Mouse (Mus musculus) forebrain, embryonic 16.5 days (tissue): ENCODE results near the gene Cep350. TPM values are rescaled to one million over a fixed set of nuclear protein-coding genes. Genes with fewer than 3 reads are reported as not detected.

Experiments
- ATAC-seq: fragments of 200-750 bp; cut with Nextera tagmentation; 2 replicates; pipeline ENCODE4 v1.8.0; 2017; ENCODE audit warnings: mild to moderate bottlenecking, moderate library complexity
- H3K27ac ChIP-seq: fragments of 300-500 bp; sonication (generic); 2 replicates; pipeline ENCODE4 v1.5.1; 2014; ENCODE audit warnings: low read length, control low read depth
- H3K27me3 ChIP-seq: fragments of 300-500 bp; sonication (generic); replicated peaks from 2 replicates; pipeline ENCODE4 v1.6.1; 2014; ENCODE audit warnings: low read length; ENCODE audit not compliant: control insufficient read depth, insufficient read depth
- H3K36me3 ChIP-seq: fragments of 300-500 bp; sonication (generic); 2 replicates; pipeline ENCODE4 v1.6.1; 2014; ENCODE audit not compliant: control insufficient read depth, insufficient read depth
- H3K4me1 ChIP-seq: fragments of 300-500 bp; sonication (generic); replicated peaks from 2 replicates; pipeline ENCODE4 v1.6.1; 2014; ENCODE audit warnings: low read length; ENCODE audit not compliant: control insufficient read depth, insufficient read depth
- H3K4me2 ChIP-seq: fragments of 300-500 bp; sonication (generic); 2 replicates; pipeline ENCODE4 v1.6.1; 2014; ENCODE audit warnings: mild to moderate bottlenecking, low read length, control low read depth
- H3K4me3 ChIP-seq: fragments of 300-500 bp; sonication (generic); replicated peaks from 2 replicates; pipeline ENCODE4 v1.5.1; 2014; ENCODE audit warnings: mild to moderate bottlenecking, low read length, control low read depth
- H3K9ac ChIP-seq: fragments of 300-500 bp; sonication (generic); replicated peaks from 2 replicates; pipeline ENCODE4 v1.6.1; 2014; ENCODE audit warnings: low read depth, low read length, control low read depth
- H3K9me3 ChIP-seq: fragments of 300-500 bp; sonication (generic); 2 replicates; pipeline ENCODE4 v1.6.1; 2016; ENCODE audit warnings: low read length; ENCODE audit not compliant: control insufficient read depth
- WGBS: fragments of 180-500 bp; shearing (Covaris S2); extraction: QIAGEN DNeasy Blood & Tissue Kit; methylation state at CpG from one replicate; pipeline ENCODE4 v1.1.7; 2014; 5-methylcytosine and 5-hydroxymethylcytosine counted together
- polyA plus RNA-seq: library from polyadenylated mRNA; unstranded; fragments of >200 nt; fragmentation: Nextera tagmentation; extraction: Ambion mirVana; gene quantifications from 2 replicates; pipeline ENCODE4 v1.2.1, GENCODE M21; 2015

The Cep350 gene
- polyA plus RNA-seq, 1 experiment from 2014 or later = 10.3 TPM

- H3K27me3 ChIP-seq = no peaks in the 10 kb centered on the region
- H3K27ac ChIP-seq = no peak overlapping the region
- no peak overlapping the region for H3K9ac ChIP-seq
- 60% methylated on average over 11 of the region's 11 CpGs for WGBS
- H3K36me3 ChIP-seq = no peaks in the 10 kb centered on the region
- H3K9me3 ChIP-seq = no peaks in the 10 kb centered on the region
- no peaks in the 10 kb centered on the region for H3K4me1 ChIP-seq
- H3K4me3 ChIP-seq = no peak overlapping the region
- ATAC-seq = no peak
- no peak overlapping the region for H3K4me2 ChIP-seq
Observed at GRCm38 (mm10) chr1:155990391-155990790, 17.3 kb upstream of the Cep350 start.

GRCm38 (mm10) chr1:155989387-155989786 is 16.3 kb upstream of the Cep350 start:
- no peak overlapping the region for H3K9ac ChIP-seq
- no peaks in the 10 kb centered on the region for H3K9me3 ChIP-seq
- no peak overlapping the region for H3K27ac ChIP-seq
- H3K4me1 ChIP-seq = no peaks in the 10 kb centered on the region
- 0% methylated on average over 2 of the region's 2 CpGs for WGBS
- no peaks in the 10 kb centered on the region for H3K27me3 ChIP-seq
- H3K36me3 ChIP-seq = no peaks in the 10 kb centered on the region
- ATAC-seq = no peak
- H3K4me3 ChIP-seq = no peak overlapping the region
- no peak overlapping the region for H3K4me2 ChIP-seq

- no peak overlapping the region for H3K27ac ChIP-seq
- H3K36me3 ChIP-seq = no peaks in the 10 kb centered on the region
- H3K27me3 ChIP-seq = no peaks in the 10 kb centered on the region
- H3K4me2 ChIP-seq = no peak overlapping the region
- H3K4me3 ChIP-seq = no peak overlapping the region
- H3K9me3 ChIP-seq = no peaks in the 10 kb centered on the region
- no peak overlapping the region for H3K9ac ChIP-seq
- no peaks in the 10 kb centered on the region for H3K4me1 ChIP-seq
- no peak for ATAC-seq
- 86% methylated on average over 2 of the region's 2 CpGs for WGBS
Observed at GRCm38 (mm10) chr1:155987625-155988024, 14.6 kb upstream of the Cep350 start.

GRCm38 (mm10) chr1:155974931-155975330 is 1.9 kb upstream of the Cep350 start:
- H3K9me3 ChIP-seq = no peaks in the 10 kb centered on the region
- H3K27me3 ChIP-seq = no peaks in the 10 kb centered on the region; the same call in 1 of the 2 replicates
- H3K4me3 ChIP-seq = no peak overlapping the region
- H3K36me3 ChIP-seq = no peaks in the 10 kb centered on the region
- H3K4me1 ChIP-seq = peaks cover 15% of the 10 kb centered on the region
- H3K27ac ChIP-seq = no peak overlapping the region
- H3K9ac ChIP-seq = no peak overlapping the region
- ATAC-seq = no peak
- H3K4me2 ChIP-seq = no peak overlapping the region
- WGBS = 66% methylated on average over 2 of the region's 2 CpGs

- no peaks in the 10 kb centered on the region for H3K36me3 ChIP-seq
- ATAC-seq = peak; percentile 4
- H3K4me2 ChIP-seq = peak overlapping the region; percentile 73
- H3K27me3 ChIP-seq = no peaks in the 10 kb centered on the region; the same call in 1 of the 2 replicates
- peak overlapping the region; percentile 95 for H3K27ac ChIP-seq
- H3K9ac ChIP-seq = peak overlapping the region; percentile 99
- H3K4me1 ChIP-seq = peaks cover 15% of the 10 kb centered on the region
- H3K9me3 ChIP-seq = no peaks in the 10 kb centered on the region
- H3K4me3 ChIP-seq = peak overlapping the region; percentile 97
- WGBS = 6% methylated on average over 19 of the region's 19 CpGs
Observed at GRCm38 (mm10) chr1:155973719-155974379, 794 bp upstream of the Cep350 start.

- ATAC-seq = peak; percentile 60
- Histone ChIP-seq H3K4me1 (peaks cover 15% of the 10 kb centered on the region), H3K9me3 (no peaks in the 10 kb centered on the region), H3K27ac (peak overlapping the region; percentile 95), H3K9ac (peak overlapping the region; percentile 99), H3K36me3 (no peaks in the 10 kb centered on the region), H3K27me3 (no peaks in the 10 kb centered on the region; the same call in 1 of the 2 replicates), H3K4me2 (peak overlapping the region; percentile 82), H3K4me3 (peak overlapping the region; percentile 97)
- 2% methylated on average over 38 of the region's 51 CpGs for WGBS
Observed at GRCm38 (mm10) chr1:155972146-155973067, 648 bp downstream of the Cep350 start.

- no peak overlapping the region for H3K27ac ChIP-seq
- H3K4me1 ChIP-seq = no peaks in the 10 kb centered on the region
- no peak overlapping the region for H3K4me2 ChIP-seq
- H3K27me3 ChIP-seq = no peaks in the 10 kb centered on the region
- no peaks in the 10 kb centered on the region; the same call in 1 of the 2 replicates for H3K9me3 ChIP-seq
- no peak for ATAC-seq
- H3K36me3 ChIP-seq = peaks cover 13% of the 10 kb centered on the region
- H3K9ac ChIP-seq = no peak overlapping the region
- H3K4me3 ChIP-seq = no peak overlapping the region
- WGBS = 97% methylated on average over 2 of the region's 2 CpGs
Observed at GRCm38 (mm10) chr1:155949170-155949569, 23.9 kb downstream of the Cep350 start.

- Histone ChIP-seq H3K4me2 (no peak overlapping the region), H3K9me3 (no peaks in the 10 kb centered on the region; the same call in 1 of the 2 replicates), H3K4me1 (no peaks in the 10 kb centered on the region), H3K27me3 (no peaks in the 10 kb centered on the region), H3K27ac (no peak overlapping the region), H3K9ac (no peak overlapping the region), H3K4me3 (no peak overlapping the region), H3K36me3 (peaks cover 9% of the 10 kb centered on the region)
- ATAC-seq = no peak
- 91% methylated on average over 2 of the region's 2 CpGs for WGBS
Observed at GRCm38 (mm10) chr1:155944361-155944760, 28.7 kb downstream of the Cep350 start.

GRCm38 (mm10) chr1:155937416-155937815 is 35.6 kb downstream of the Cep350 start:
- no peak overlapping the region for H3K4me3 ChIP-seq
- H3K27ac ChIP-seq = no peak overlapping the region
- H3K4me2 ChIP-seq = no peak overlapping the region
- no peak overlapping the region for H3K9ac ChIP-seq
- WGBS = 95% methylated on average over 2 of the region's 2 CpGs
- no peak for ATAC-seq
- H3K9me3 ChIP-seq = no peaks in the 10 kb centered on the region
- no peaks in the 10 kb centered on the region for H3K4me1 ChIP-seq
- H3K27me3 ChIP-seq = no peaks in the 10 kb centered on the region
- peaks cover 23% of the 10 kb centered on the region for H3K36me3 ChIP-seq
